8 mouse cellular contexts compared by ENCODE assay signal in the genomic region with DNA sequence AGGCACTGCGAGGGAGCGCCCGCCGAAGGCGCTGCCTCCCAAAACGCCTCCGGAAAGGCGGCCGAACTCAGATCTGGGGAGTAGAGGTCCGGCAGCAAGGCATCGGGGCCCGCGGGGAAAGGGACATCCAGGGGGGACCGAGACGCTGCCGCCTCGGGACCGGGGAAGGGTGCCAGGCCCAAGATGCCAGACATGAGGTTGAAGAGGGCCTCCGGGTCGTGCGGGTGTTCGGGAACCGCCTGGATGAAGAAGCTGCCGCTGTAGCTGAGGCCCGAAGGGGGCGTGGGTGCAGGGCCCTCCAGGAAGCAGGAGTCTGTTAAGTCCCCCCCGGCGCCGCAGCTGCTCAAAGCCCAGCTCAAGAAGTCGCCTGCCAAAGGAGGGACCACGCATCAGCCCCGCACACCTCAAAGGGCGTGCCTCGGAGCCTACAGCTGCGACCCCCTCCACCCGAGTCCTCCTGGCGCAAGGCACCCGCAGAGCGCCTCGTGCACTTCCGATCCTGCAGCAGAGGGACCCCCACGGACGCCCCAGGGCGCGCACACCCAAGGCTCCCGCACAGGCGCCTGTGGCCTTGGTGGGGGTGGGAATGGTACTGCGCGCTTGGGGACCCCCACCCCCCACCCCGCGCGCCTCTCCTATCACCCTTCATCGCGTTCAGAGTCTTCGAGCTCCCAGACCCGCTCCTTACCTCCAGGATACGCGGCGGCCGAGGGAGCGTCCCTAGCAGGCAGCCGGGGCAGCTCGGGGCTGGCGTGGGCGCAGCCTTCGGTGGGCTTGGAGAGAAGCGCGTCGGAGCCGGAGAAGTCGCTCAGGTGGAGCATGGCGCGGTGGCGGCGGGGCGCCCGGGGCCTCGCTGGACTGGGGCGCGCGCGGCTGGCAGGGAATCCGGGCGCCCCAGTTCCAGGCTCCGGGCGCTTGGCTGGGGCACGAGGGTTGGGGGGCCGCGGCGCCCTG. TPM values are rescaled to one million over a fixed set of nuclear protein-coding genes. Genes with fewer than 3 reads are reported as not detected.
DNase-seq lines count a peak whose midpoint lies in the region; ATAC-seq and TF ChIP-seq lines count a peak whose summit lies in the region.

No protein-coding gene starts in this region.

- peak; percentile 49 for ATAC-seq in kidney, embryonic 16.5 days (ENCODE audit: low FRiP score, low TSS enrichment)
- 0 out of 2 replicates have a peak, but pooled peaks have one; percentile 9 for ATAC-seq in embryonic facial prominence, embryonic 15.5 days (ENCODE audit: insufficient number of reproducible peaks, low FRiP score, low TSS enrichment, low read depth)
- peak; percentile 39; the same call in 1 of the 2 replicates for ATAC-seq in neural tube, embryonic 12.5 days (ENCODE audit: low FRiP score, low read depth)

- WGBS in kidney, embryonic 16.5 days: under 1% methylated on average over 71 of the region's 90 CpGs
- under 1% methylated on average over 87 of the region's 90 CpGs for WGBS in embryonic facial prominence, embryonic 15.5 days
- WGBS in neural tube, embryonic 12.5 days: 1% methylated on average over 88 of the region's 90 CpGs

- H3K4me3 ChIP-seq in kidney, embryonic 16.5 days (ENCODE audit: low read length): peak overlapping the region; percentile 52
- H3K4me3 ChIP-seq in bone marrow macrophage, adult 2 months (ENCODE audit: insufficient read depth, low read length): peak overlapping the region; percentile 43
- H3K4me3 ChIP-seq in embryonic facial prominence, embryonic 15.5 days (replicated peaks): peak overlapping the region; percentile 43
- peak overlapping the region; percentile 50 for H3K4me3 ChIP-seq in left cerebral cortex, adult 2 months
- peak overlapping the region; percentile 40 for H3K4me3 ChIP-seq in neural tube, embryonic 12.5 days

- no peak overlapping the region for H3K27ac ChIP-seq in kidney, embryonic 16.5 days (ENCODE audit: low read length)
- H3K27ac ChIP-seq in bone marrow macrophage, adult 2 months (ENCODE audit: insufficient read depth, low read depth, low read length): no peak overlapping the region
- H3K27ac ChIP-seq in embryonic facial prominence, embryonic 15.5 days (replicated peaks): no peak overlapping the region
- peak overlapping the region; percentile 87 for H3K27ac ChIP-seq in left cerebral cortex, adult 2 months
- H3K27ac ChIP-seq in neural tube, embryonic 12.5 days: no peak overlapping the region

- no peaks in the 10 kb centered on the region for H3K9me3 ChIP-seq in kidney, embryonic 16.5 days (ENCODE audit: low read length)
- no peaks in the 10 kb centered on the region for H3K9me3 ChIP-seq in embryonic facial prominence, embryonic 15.5 days (replicated peaks)
- H3K9me3 ChIP-seq in neural tube, embryonic 12.5 days: no peaks in the 10 kb centered on the region

- no peaks in the 10 kb centered on the region for H3K36me3 ChIP-seq in kidney, embryonic 16.5 days (ENCODE audit: insufficient read depth, low read length)
- H3K36me3 ChIP-seq in embryonic facial prominence, embryonic 15.5 days: no peaks in the 10 kb centered on the region
- H3K36me3 ChIP-seq in neural tube, embryonic 12.5 days: no peaks in the 10 kb centered on the region

- H3K9ac ChIP-seq in kidney, embryonic 16.5 days (replicated peaks; ENCODE audit: low read length): no peak overlapping the region
- no peak overlapping the region for H3K9ac ChIP-seq in embryonic facial prominence, embryonic 15.5 days
- peak overlapping the region; percentile 13; the same call in 1 of the 2 replicates for H3K9ac ChIP-seq in neural tube, embryonic 12.5 days

- peaks cover 24% of the 10 kb centered on the region for H3K4me1 ChIP-seq in kidney, embryonic 16.5 days (ENCODE audit: insufficient read depth, low read length)
- no peaks in the 10 kb centered on the region for H3K4me1 ChIP-seq in bone marrow macrophage, adult 2 months (ENCODE audit: control insufficient read depth, insufficient read depth, low read length)
- peaks cover 29% of the 10 kb centered on the region for H3K4me1 ChIP-seq in embryonic facial prominence, embryonic 15.5 days
- peaks cover 27% of the 10 kb centered on the region for H3K4me1 ChIP-seq in neural tube, embryonic 12.5 days

- no peak for TF ChIP-seq CTCF in bone marrow macrophage, adult 2 months (IDR thresholded peaks at IDR 0.05; ENCODE audit: low read depth, low read length)
- TF ChIP-seq CTCF in left cerebral cortex, adult 2 months (IDR thresholded peaks at IDR 0.05): no peak

- intact Hi-C loops in left cerebral cortex, adult 2 months (cut with DNase I): loop anchor here (2.0 to 10.0 kb wide), 4 partner anchors 32 to 392 kb away; a partner anchor contains a TSS

- H3K4me2 ChIP-seq in kidney, embryonic 16.5 days (replicated peaks; ENCODE audit: low read depth, low read length): peak overlapping the region; percentile 74
- peak overlapping the region; percentile 65 for H3K4me2 ChIP-seq in embryonic facial prominence, embryonic 15.5 days (replicated peaks)
- H3K4me2 ChIP-seq in neural tube, embryonic 12.5 days (replicated peaks): peak overlapping the region; percentile 77

- H3K27me3 ChIP-seq in kidney, embryonic 16.5 days (ENCODE audit: insufficient read depth, low read length): peaks cover 68% of the 10 kb centered on the region
- H3K27me3 ChIP-seq in embryonic facial prominence, embryonic 15.5 days: peaks cover 84% of the 10 kb centered on the region
- peaks cover 85% of the 10 kb centered on the region for H3K27me3 ChIP-seq in neural tube, embryonic 12.5 days (replicated peaks)

- TF ChIP-seq POLR2A in bone marrow macrophage, adult 2 months (IDR thresholded peaks at IDR 0.05; ENCODE audit: borderline replicate concordance, low read depth, low read length): no peak

- no peak for DNase-seq in kidney, adult 11 months
- peak; percentile 39 to 47 for DNase-seq in left cerebral cortex, adult 2 months (ENCODE audit: extremely low spot score in 1 of 2, low spot score in 2 of 2)
- DNase-seq in urinary bladder, postnatal 25 days (ENCODE audit: low spot score): no peak
- DNase-seq in urinary bladder, postnatal 4 days (ENCODE audit: low spot score in 2 of 2): no peak

RNA-seq across cellular contexts. Expression of a gene that starts 0.5 kb away (rescaled TPM):
- polyA plus RNA-seq in kidney, embryonic 16.5 days (2015; fragmentation: Nextera tagmentation; extraction: Ambion mirVana): 0.07 TPM in 1 of 2 replicates, not detected in the other
- polyA plus RNA-seq in bone marrow macrophage, adult 2 months (2012; ENCODE audit: insufficient read depth, insufficient read length, missing spikeins): not detected in 2 replicates
- not detected in 2 replicates for polyA plus RNA-seq in embryonic facial prominence, embryonic 15.5 days (2015; fragmentation: Nextera tagmentation; extraction: Ambion mirVana)
- total RNA-seq in left cerebral cortex, adult 2 months (2021): 10 to 100 TPM; 43.7 to 95.7 TPM
- not detected in 2 replicates for polyA plus RNA-seq in neural tube, embryonic 12.5 days (2016; fragmentation: Nextera tagmentation; extraction: Ambion mirVana)

RNA-seq across cellular contexts. Expression of a gene that starts 10.1 kb away (rescaled TPM):
- polyA plus RNA-seq in kidney, embryonic 16.5 days (2015; fragmentation: Nextera tagmentation; extraction: Ambion mirVana): 0.08 and 0.09 TPM in 2 replicates
- polyA plus RNA-seq in bone marrow macrophage, adult 2 months (2012; ENCODE audit: insufficient read depth, insufficient read length, missing spikeins): not detected in 2 replicates
- polyA plus RNA-seq in embryonic facial prominence, embryonic 15.5 days (2015; fragmentation: Nextera tagmentation; extraction: Ambion mirVana): 0.26 and 0.33 TPM in 2 replicates
- total RNA-seq in left cerebral cortex, adult 2 months (2021): 100 to 1,000 TPM; 101 to 102 TPM
- polyA plus RNA-seq in neural tube, embryonic 12.5 days (2016; fragmentation: Nextera tagmentation; extraction: Ambion mirVana): 2.6 and 2.7 TPM in 2 replicates

Comparison
In these comparisons a context has a peak if more than half of its experiments do, and no peak if none do; other contexts are left out.
1. DNase-seq: peak in left cerebral cortex, adult 2 months (2 of 2); none in kidney, adult 11 months (single experiment), urinary bladder, postnatal 25 days (single experiment) and urinary bladder, postnatal 4 days (0 of 2).
2. Peak in every context shown above with its lines, with median percentiles within 50 percentile points of each other: ATAC-seq, H3K4me2 ChIP-seq and H3K4me3 ChIP-seq.